17 mouse cellular contexts compared by ENCODE assay signal in the genomic region with DNA sequence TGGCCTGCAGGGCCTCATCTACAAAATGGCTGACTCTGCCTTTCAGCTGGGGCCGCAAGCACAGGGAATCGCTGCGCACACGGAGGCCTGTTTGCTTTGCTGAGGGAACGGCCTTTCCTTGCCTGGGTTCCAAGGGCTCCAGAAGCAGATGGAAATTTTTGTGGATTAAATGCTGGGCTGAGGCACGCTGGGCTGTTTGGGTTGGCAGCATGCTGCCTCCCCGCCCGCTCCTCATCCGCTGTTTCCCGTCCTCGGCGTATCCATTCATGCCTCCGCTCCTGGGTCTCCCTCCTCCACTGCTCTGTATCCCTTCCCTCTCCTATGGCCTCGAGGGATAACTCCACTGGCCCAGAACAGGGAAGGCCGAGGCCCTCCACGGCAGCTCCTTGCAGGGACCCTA.
A peak's percentile ranks its signal among the peaks of the same experiment; 100 is the strongest.
DNase-seq lines count a peak whose midpoint lies in the region; ATAC-seq and TF ChIP-seq lines count a peak whose summit lies in the region.
"Had no signal": no experiment of that assay in that cellular context is flagged by ENCODE, and none has a peak within 500 bp of the region (broad histone marks: within the 10 kb centered on the region; RNA-seq: fewer than 3 reads in every experiment).

No protein-coding gene starts in this region.

- DNase-seq in heart, adult 2 months, result peak in 1 of 2 experiments; percentile 52
- no peak for DNase-seq in heart, adult 8-10 months (ENCODE audit: low spot score)
- DNase-seq in ES-CJ7 (ENCODE audit: low read depth, low spot score), result peak; percentile 14
- peak; percentile 71 for DNase-seq in kidney, postnatal 10 days
- no peak for DNase-seq in adrenal gland, adult (ENCODE audit: inconsistent age in 2 of 2, low spot score in 1 of 2)
- DNase-seq in liver, result no peak
- no peak for DNase-seq in right cerebral cortex, postnatal 4 days
- DNase-seq: cerebellum, postnatal 10 days; forebrain, postnatal 0 days; gastrocnemius, postnatal 14 days; layer of hippocampus, adult 9-11 months; liver, postnatal 0 days; right cerebral cortex, adult 18-20 months; thymus, postnatal 14 days had no signal

- no peak for TF ChIP-seq CTCF in heart, adult 2 months (IDR thresholded peaks at IDR 0.05)

- H3K27me3 ChIP-seq in heart, adult 2 months (ENCODE audit: control insufficient read depth, insufficient read depth, low read length), result no peaks in the 10 kb centered on the region
- no peaks in the 10 kb centered on the region for H3K27me3 ChIP-seq in heart, embryonic 11.5 days (ENCODE audit: control insufficient read depth, insufficient read depth, low read length)

- H3K36me3 ChIP-seq in heart, adult 2 months (ENCODE audit: control insufficient read depth, insufficient read depth, low read length), result no peaks in the 10 kb centered on the region
- H3K36me3 ChIP-seq in heart, embryonic 11.5 days (ENCODE audit: control insufficient read depth, insufficient read depth, low read length), result no peaks in the 10 kb centered on the region
- H3K36me3 ChIP-seq: G1E; neural tube, embryonic 13.5 days had no signal

- no peaks in the 10 kb centered on the region for H3K9me3 ChIP-seq in heart, embryonic 11.5 days (replicated peaks; ENCODE audit: control insufficient read depth, low read length)
- H3K9me3 ChIP-seq: G1E; neural tube, embryonic 13.5 days had no signal

- H3K9ac ChIP-seq in heart, adult 2 months (ENCODE audit: low read depth, low read length), result no peak overlapping the region
- no peak overlapping the region for H3K9ac ChIP-seq in heart, embryonic 11.5 days (ENCODE audit: low read depth, low read length)
- H3K9ac ChIP-seq: forebrain, postnatal 0 days; liver, postnatal 0 days; neural tube, embryonic 13.5 days had no signal

- no peak for TF ChIP-seq POLR2A in heart, adult 2 months (IDR thresholded peaks at IDR 0.05; ENCODE audit: insufficient read depth, low read depth, low read length)

- no peak for ATAC-seq in heart, embryonic 11.5 days (replicated peaks; ENCODE audit: insufficient number of reproducible peaks, low FRiP score, low TSS enrichment)
- ATAC-seq: forebrain, postnatal 0 days; liver, postnatal 0 days had no signal

- H3K27ac ChIP-seq in heart, adult 2 months, result no peak overlapping the region; the same call in 1 of the 2 replicates
- peak overlapping the region; percentile 10; the same call in 1 of the 2 replicates for H3K27ac ChIP-seq in heart, embryonic 11.5 days (ENCODE audit: low read depth, low read length)
- H3K27ac ChIP-seq: neural tube, embryonic 13.5 days had no signal

- H3K79me2 ChIP-seq in heart, adult 2 months (replicated peaks; ENCODE audit: control insufficient read depth, insufficient read depth, low read length), result no peaks in the 10 kb centered on the region

- intact Hi-C loops in heart, adult 2 months (cut with DNase I), result no loop called here

- H3K4me3 ChIP-seq in heart, adult 2 months, result no peak overlapping the region
- no peak overlapping the region for H3K4me3 ChIP-seq in heart, embryonic 11.5 days (ENCODE audit: low read depth, low read length)
- H3K4me3 ChIP-seq: neural tube, embryonic 13.5 days had no signal

- 67% methylated on average over 16 of the region's 16 CpGs for WGBS in heart, adult 2 months
- 83% methylated on average over 16 of the region's 16 CpGs for WGBS in heart, embryonic 11.5 days (ENCODE audit: insufficient replicate concordance)

- peaks cover 6% of the 10 kb centered on the region for H3K4me1 ChIP-seq in heart, adult 2 months (ENCODE audit: control insufficient read depth, insufficient read depth, low read length)
- peaks cover 47% of the 10 kb centered on the region for H3K4me1 ChIP-seq in heart, embryonic 11.5 days (ENCODE audit: control insufficient read depth, insufficient read depth, low read length)

- H3K4me2 ChIP-seq in heart, embryonic 11.5 days, result no peak overlapping the region
- H3K4me2 ChIP-seq: neural tube, embryonic 13.5 days had no signal

- TF ChIP-seq EP300 in heart, adult 2 months (IDR thresholded peaks at IDR 0.05; ENCODE audit: insufficient read depth, low read depth, low read length), result 0 out of 2 replicates have a peak, but pooled peaks have one; percentile 8

Comparison
In these comparisons a context has a peak if more than half of its experiments do, and no peak if none do; other contexts are left out.
1. DNase-seq: peak in ES-CJ7 (single experiment) and kidney, postnatal 10 days (single experiment); none in heart, adult 8-10 months (single experiment), adrenal gland, adult (0 of 2), liver (single experiment) and right cerebral cortex, postnatal 4 days (single experiment).